Mouse (Mus musculus): Measurements from ENCODE around the gene Ubxn10. TPM values are rescaled to one million over a fixed set of nuclear protein-coding genes. Genes with fewer than 3 reads are reported as not detected.
A peak's percentile ranks its signal among the peaks of the same experiment; 100 is the strongest.

Ubxn10 gene
- polyA plus RNA-seq (2014; fragmentation: Nextera tagmentation; extraction: Ambion mirVana): 3.0 and 3.9 TPM in 2 replicates

GRCm38 (mm10) chr4:138737031-138737430 is at the start of gene Ubxn10:
Gene Ubxn10, minus strand, starts transcription at chr4:138737167.
- Histone ChIP-seq H3K4me3 (replicated peaks; ENCODE audit: low read depth, low read length) (no peak within 1 kb of the TSS), H3K27ac (replicated peaks; ENCODE audit: low read depth, low read length) (no peak within 1 kb of the TSS), H3K4me2 (ENCODE audit: low read length) (no peak within 1 kb of the TSS), H3K36me3 (ENCODE audit: control insufficient read depth, insufficient read depth, low read length) (no peaks in the 10 kb centered on the region), H3K9me3 (ENCODE audit: control insufficient read depth, low read length) (no peaks in the 10 kb centered on the region), H3K9ac (replicated peaks; ENCODE audit: low read length) (no peak within 1 kb of the TSS), H3K4me1 (ENCODE audit: control insufficient read depth, insufficient read depth, low read length) (peaks cover 8% of the 10 kb centered on the region), H3K27me3 (ENCODE audit: control insufficient read depth, insufficient read depth, low read length) (no peaks in the 10 kb centered on the region)
- 73% methylated on average over 7 of the region's 7 CpGs for WGBS
- ATAC-seq (ENCODE audit: low FRiP score, low TSS enrichment) (no peak), DNase-seq (no peak)

DNA sequence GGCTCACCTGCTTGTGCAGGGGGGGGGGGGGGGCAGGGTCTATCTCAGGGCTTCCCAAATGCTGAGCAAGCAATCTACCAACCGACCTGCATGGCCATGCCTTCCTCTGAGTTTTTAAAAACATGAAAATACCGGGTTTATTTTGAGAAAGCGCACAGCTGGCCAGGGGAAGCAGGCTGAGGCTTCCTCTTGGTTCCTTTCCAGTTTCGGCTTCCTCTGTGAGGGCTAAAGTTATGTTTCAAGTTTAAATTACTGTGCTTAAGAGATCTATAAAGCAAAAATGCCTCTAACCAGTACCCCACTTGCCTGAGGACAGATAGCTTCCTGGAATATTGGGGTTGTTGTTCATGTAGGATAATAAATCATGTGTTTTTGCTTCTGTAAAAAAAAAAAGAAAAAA is 49.2 kb upstream of the Ubxn10 start:
- no peaks in the 10 kb centered on the region for H3K4me1 ChIP-seq (ENCODE audit: control insufficient read depth, insufficient read depth, low read length)
- H3K27ac ChIP-seq (replicated peaks; ENCODE audit: low read depth, low read length): no peak overlapping the region
- H3K27me3 ChIP-seq (ENCODE audit: control insufficient read depth, insufficient read depth, low read length): no peaks in the 10 kb centered on the region
- 78% methylated on average over 4 of the region's 4 CpGs for WGBS
- H3K9ac ChIP-seq (replicated peaks; ENCODE audit: low read length): no peak overlapping the region
- no peak for ATAC-seq (ENCODE audit: low FRiP score, low TSS enrichment)
- no peaks in the 10 kb centered on the region for H3K9me3 ChIP-seq (ENCODE audit: control insufficient read depth, low read length)
- DNase-seq: no peak
- no peaks in the 10 kb centered on the region for H3K36me3 ChIP-seq (ENCODE audit: control insufficient read depth, insufficient read depth, low read length)
- no peak overlapping the region for H3K4me3 ChIP-seq (replicated peaks; ENCODE audit: low read depth, low read length)
- H3K4me2 ChIP-seq (ENCODE audit: low read length): no peak overlapping the region

GRCm38 (mm10) chr4:138785721-138786120 is 48.8 kb upstream of the Ubxn10 start:
- no peaks in the 10 kb centered on the region for H3K9me3 ChIP-seq (ENCODE audit: control insufficient read depth, low read length)
- H3K36me3 ChIP-seq (ENCODE audit: control insufficient read depth, insufficient read depth, low read length): no peaks in the 10 kb centered on the region
- whole genome bisulfite sequencing: 67% methylated on average over 4 of the region's 4 CpGs
- no peak overlapping the region for H3K9ac ChIP-seq (replicated peaks; ENCODE audit: low read length)
- H3K27ac ChIP-seq (replicated peaks; ENCODE audit: low read depth, low read length): no peak overlapping the region
- no peak overlapping the region for H3K4me2 ChIP-seq (ENCODE audit: low read length)
- DNase-seq (no peak), ATAC-seq (ENCODE audit: low FRiP score, low TSS enrichment) (no peak)
- H3K4me1 ChIP-seq (ENCODE audit: control insufficient read depth, insufficient read depth, low read length): no peaks in the 10 kb centered on the region
- H3K4me3 ChIP-seq (replicated peaks; ENCODE audit: low read depth, low read length): no peak overlapping the region
- no peaks in the 10 kb centered on the region for H3K27me3 ChIP-seq (ENCODE audit: control insufficient read depth, insufficient read depth, low read length)

GRCm38 (mm10) chr4:138782098-138782497 is 45.1 kb upstream of the Ubxn10 start:
- no peaks in the 10 kb centered on the region for H3K27me3 ChIP-seq (ENCODE audit: control insufficient read depth, insufficient read depth, low read length)
- H3K4me3 ChIP-seq (replicated peaks; ENCODE audit: low read depth, low read length): no peak overlapping the region
- WGBS: 84% methylated on average over 6 of the region's 6 CpGs
- H3K9me3 ChIP-seq (ENCODE audit: control insufficient read depth, low read length): no peaks in the 10 kb centered on the region
- H3K4me1 ChIP-seq (ENCODE audit: control insufficient read depth, insufficient read depth, low read length): no peaks in the 10 kb centered on the region
- ATAC-seq (ENCODE audit: low FRiP score, low TSS enrichment): no peak
- no peak overlapping the region for H3K4me2 ChIP-seq (ENCODE audit: low read length)
- H3K27ac ChIP-seq (replicated peaks; ENCODE audit: low read depth, low read length): no peak overlapping the region
- no peaks in the 10 kb centered on the region for H3K36me3 ChIP-seq (ENCODE audit: control insufficient read depth, insufficient read depth, low read length)
- H3K9ac ChIP-seq (replicated peaks; ENCODE audit: low read length): no peak overlapping the region
- no peak for DNase-seq

DNA sequence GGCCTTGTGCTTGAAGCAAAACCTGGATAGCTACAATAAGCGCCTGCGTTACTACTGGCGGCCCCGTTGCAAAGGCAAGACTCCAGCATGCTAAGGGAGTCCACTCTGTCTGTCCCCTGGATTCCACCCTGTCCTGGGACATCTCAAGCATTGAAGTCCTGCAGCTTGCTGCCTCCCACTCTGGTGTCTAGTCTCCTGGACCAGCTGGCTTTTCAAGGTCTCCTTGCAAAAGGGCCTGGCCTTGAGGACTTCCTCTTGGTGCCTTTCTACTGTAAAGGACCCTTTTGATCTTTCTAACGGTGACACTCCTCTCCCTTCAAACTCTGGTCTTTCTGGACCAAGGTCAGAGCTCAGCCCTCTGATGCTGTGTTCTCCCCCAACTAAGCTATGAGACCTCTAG is 43.3 kb upstream of the Ubxn10 start:
- no peak overlapping the region for H3K4me3 ChIP-seq (replicated peaks; ENCODE audit: low read depth, low read length)
- H3K27ac ChIP-seq (replicated peaks; ENCODE audit: low read depth, low read length): no peak overlapping the region
- 94% methylated on average over 5 of the region's 5 CpGs for WGBS
- DNase-seq (no peak), ATAC-seq (ENCODE audit: low FRiP score, low TSS enrichment) (no peak)
- H3K9me3 ChIP-seq (ENCODE audit: control insufficient read depth, low read length): no peaks in the 10 kb centered on the region
- H3K4me1 ChIP-seq (ENCODE audit: control insufficient read depth, insufficient read depth, low read length): no peaks in the 10 kb centered on the region
- no peaks in the 10 kb centered on the region for H3K27me3 ChIP-seq (ENCODE audit: control insufficient read depth, insufficient read depth, low read length)
- no peaks in the 10 kb centered on the region for H3K36me3 ChIP-seq (ENCODE audit: control insufficient read depth, insufficient read depth, low read length)
- H3K4me2 ChIP-seq (ENCODE audit: low read length): no peak overlapping the region
- H3K9ac ChIP-seq (replicated peaks; ENCODE audit: low read length): no peak overlapping the region

- Histone ChIP-seq H3K27ac (replicated peaks; ENCODE audit: low read depth, low read length) (0 out of 2 replicates have a peak overlapping the region, but pooled peaks have one; percentile 1), H3K9ac (replicated peaks; ENCODE audit: low read length) (no peak overlapping the region), H3K9me3 (ENCODE audit: control insufficient read depth, low read length) (no peaks in the 10 kb centered on the region), H3K4me3 (replicated peaks; ENCODE audit: low read depth, low read length) (no peak overlapping the region), H3K4me2 (ENCODE audit: low read length) (no peak overlapping the region), H3K4me1 (ENCODE audit: control insufficient read depth, insufficient read depth, low read length) (no peaks in the 10 kb centered on the region), H3K27me3 (ENCODE audit: control insufficient read depth, insufficient read depth, low read length) (no peaks in the 10 kb centered on the region), H3K36me3 (ENCODE audit: control insufficient read depth, insufficient read depth, low read length) (no peaks in the 10 kb centered on the region)
- 40% methylated on average over 20 of the region's 20 CpGs for WGBS
- peak; percentile 58 for DNase-seq
- ATAC-seq (ENCODE audit: low FRiP score, low TSS enrichment): no peak
Observed at GRCm38 (mm10) chr4:138777417-138778407, 40.7 kb upstream of the Ubxn10 start.

DNA sequence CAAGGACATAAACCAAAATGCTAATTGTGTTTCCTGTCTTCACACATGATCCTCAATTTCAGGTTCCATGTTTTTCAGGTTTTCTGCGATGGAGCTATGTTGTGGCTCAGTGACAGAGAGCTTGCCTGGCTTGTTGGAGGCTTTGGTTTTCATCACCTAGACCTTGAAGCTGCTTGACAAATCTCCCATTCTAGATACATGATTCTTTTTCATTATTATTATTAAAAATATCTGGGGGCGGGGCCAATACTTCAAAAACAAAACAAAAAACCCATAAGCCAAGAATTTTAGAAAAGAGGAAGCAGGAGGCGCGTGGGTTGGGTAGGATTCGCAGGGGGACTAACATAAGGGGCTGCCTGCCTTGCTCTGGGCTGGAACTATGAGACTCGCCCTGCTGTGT is 38.5 kb upstream of the Ubxn10 start, which contains the start of gene Pla2g2d:
Gene Pla2g2d (plus strand): TSS at position 301 of the 400 bp plus-strand sequence.
- ATAC-seq (ENCODE audit: low FRiP score, low TSS enrichment): no peak
- WGBS: 91% methylated on average over 6 of the region's 6 CpGs
- Histone ChIP-seq H3K4me1 (ENCODE audit: control insufficient read depth, insufficient read depth, low read length) (no peaks in the 10 kb centered on the region), H3K36me3 (ENCODE audit: control insufficient read depth, insufficient read depth, low read length) (no peaks in the 10 kb centered on the region), H3K9me3 (ENCODE audit: control insufficient read depth, low read length) (no peaks in the 10 kb centered on the region), H3K9ac (replicated peaks; ENCODE audit: low read length) (no peak within 1 kb of the TSS), H3K4me2 (ENCODE audit: low read length) (no peak within 1 kb of the TSS), H3K27ac (replicated peaks; ENCODE audit: low read depth, low read length) (no peak within 1 kb of the TSS), H3K4me3 (replicated peaks; ENCODE audit: low read depth, low read length) (no peak within 1 kb of the TSS), H3K27me3 (ENCODE audit: control insufficient read depth, insufficient read depth, low read length) (no peaks in the 10 kb centered on the region)
- DNase-seq: no peak

DNA sequence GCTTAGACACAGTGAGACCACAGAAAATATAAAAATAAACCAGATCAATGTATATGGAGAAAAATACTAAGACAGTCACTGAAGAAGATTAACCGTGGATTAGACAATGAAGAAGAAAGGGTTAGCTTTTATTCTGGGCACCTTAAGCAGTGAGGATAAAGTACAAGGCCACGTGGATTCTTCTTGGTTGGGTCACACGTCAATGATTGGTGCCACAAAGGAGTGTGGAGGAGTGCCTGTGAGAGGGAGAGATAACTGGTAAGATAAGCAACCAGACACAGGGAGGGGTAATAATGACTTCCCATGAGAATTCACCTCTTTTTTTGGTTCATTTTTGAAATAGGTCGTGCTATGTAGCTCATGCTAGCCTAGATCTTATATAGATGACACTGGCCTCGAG is 35.4 kb upstream of the Ubxn10 start:
- Histone ChIP-seq H3K27ac (replicated peaks; ENCODE audit: low read depth, low read length) (no peak overlapping the region), H3K4me3 (replicated peaks; ENCODE audit: low read depth, low read length) (no peak overlapping the region), H3K27me3 (ENCODE audit: control insufficient read depth, insufficient read depth, low read length) (no peaks in the 10 kb centered on the region), H3K9ac (replicated peaks; ENCODE audit: low read length) (no peak overlapping the region), H3K4me2 (ENCODE audit: low read length) (no peak overlapping the region), H3K9me3 (ENCODE audit: control insufficient read depth, low read length) (no peaks in the 10 kb centered on the region), H3K36me3 (ENCODE audit: control insufficient read depth, insufficient read depth, low read length) (no peaks in the 10 kb centered on the region), H3K4me1 (ENCODE audit: control insufficient read depth, insufficient read depth, low read length) (no peaks in the 10 kb centered on the region)
- no peak for DNase-seq
- no peak for ATAC-seq (ENCODE audit: low FRiP score, low TSS enrichment)
- WGBS: 82% methylated on average over 5 of the region's 5 CpGs

GRCm38 (mm10) chr4:138771970-138772369 is 35.0 kb upstream of the Ubxn10 start:
- Histone ChIP-seq H3K27ac (replicated peaks; ENCODE audit: low read depth, low read length) (no peak overlapping the region), H3K4me3 (replicated peaks; ENCODE audit: low read depth, low read length) (no peak overlapping the region), H3K27me3 (ENCODE audit: control insufficient read depth, insufficient read depth, low read length) (no peaks in the 10 kb centered on the region), H3K9me3 (ENCODE audit: control insufficient read depth, low read length) (no peaks in the 10 kb centered on the region), H3K4me2 (ENCODE audit: low read length) (no peak overlapping the region), H3K36me3 (ENCODE audit: control insufficient read depth, insufficient read depth, low read length) (no peaks in the 10 kb centered on the region), H3K4me1 (ENCODE audit: control insufficient read depth, insufficient read depth, low read length) (no peaks in the 10 kb centered on the region), H3K9ac (replicated peaks; ENCODE audit: low read length) (no peak overlapping the region)
- ATAC-seq (ENCODE audit: low FRiP score, low TSS enrichment) (no peak), DNase-seq (no peak)
- 88% methylated on average over 10 of the region's 10 CpGs for WGBS

All from midbrain, embryonic 14.5 days (tissue).